Mouse (Mus musculus): ENCODE measurements around the gene Gja10. TPM values are rescaled to one million over a fixed set of nuclear protein-coding genes. Genes with fewer than 3 reads are reported as not detected.

The Gja10 gene
- polyA plus RNA-seq, 1 experiment from 2014 or later: not detected

GRCm38 (mm10) chr4:32569995-32570938 is 32.3 kb downstream of the Gja10 start:
- no peak overlapping the region for H3K4me3 ChIP-seq (ENCODE audit: low read depth, low read length)
- peaks cover 5% of the 10 kb centered on the region; the same call in 1 of the 2 replicates for H3K4me1 ChIP-seq (ENCODE audit: control insufficient read depth, insufficient read depth, low read length)
- no peaks in the 10 kb centered on the region for H3K27me3 ChIP-seq (ENCODE audit: control insufficient read depth, insufficient read depth, low read length)
- DNase-seq (ENCODE audit: low spot score) (peak; percentile 40), ATAC-seq (replicated peaks; ENCODE audit: insufficient number of reproducible peaks, low FRiP score, low TSS enrichment, low read depth) (no peak)
- H3K4me2 ChIP-seq (ENCODE audit: low read depth, low read length): no peak overlapping the region
- H3K36me3 ChIP-seq (replicated peaks; ENCODE audit: control insufficient read depth, insufficient read depth, low read depth, low read length): no peaks in the 10 kb centered on the region; the same call in 1 of the 2 replicates
- no peaks in the 10 kb centered on the region for H3K9me3 ChIP-seq (replicated peaks; ENCODE audit: control insufficient read depth, low read length)
- no peak overlapping the region for H3K27ac ChIP-seq (replicated peaks; ENCODE audit: low read depth, low read length)
- WGBS: 55% methylated on average over 17 of the region's 17 CpGs
- H3K9ac ChIP-seq (replicated peaks; ENCODE audit: low read length): no peak overlapping the region; the same call in 1 of the 2 replicates

DNA sequence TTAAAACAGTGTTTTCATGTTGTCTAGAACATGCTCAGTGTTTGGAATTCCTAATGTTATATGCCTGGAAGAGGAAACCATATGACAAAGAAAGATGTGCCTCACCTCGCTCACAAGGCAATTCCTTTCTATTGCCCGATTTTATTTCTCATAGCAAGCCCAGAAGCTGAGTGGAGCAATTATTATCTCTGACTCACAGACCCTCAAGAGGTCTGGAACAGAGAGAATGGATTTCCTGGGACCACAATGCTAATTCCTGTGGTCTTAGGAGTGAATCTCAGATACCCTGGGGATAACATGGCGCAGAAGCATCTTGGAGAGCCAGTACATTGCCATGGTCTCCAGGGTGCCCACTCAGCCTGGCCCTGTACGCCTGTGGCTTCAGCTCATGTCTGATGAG is 33.5 kb downstream of the Gja10 start:
- Histone ChIP-seq H3K9ac (replicated peaks; ENCODE audit: low read length) (no peak overlapping the region), H3K36me3 (replicated peaks; ENCODE audit: control insufficient read depth, insufficient read depth, low read depth, low read length) (no peaks in the 10 kb centered on the region; the same call in 1 of the 2 replicates), H3K4me2 (ENCODE audit: low read depth, low read length) (no peak overlapping the region), H3K4me1 (ENCODE audit: control insufficient read depth, insufficient read depth, low read length) (peaks cover 4% of the 10 kb centered on the region; the same call in 1 of the 2 replicates), H3K4me3 (ENCODE audit: low read depth, low read length) (no peak overlapping the region), H3K27me3 (ENCODE audit: control insufficient read depth, insufficient read depth, low read length) (no peaks in the 10 kb centered on the region), H3K27ac (replicated peaks; ENCODE audit: low read depth, low read length) (no peak overlapping the region), H3K9me3 (replicated peaks; ENCODE audit: control insufficient read depth, low read length) (no peaks in the 10 kb centered on the region)
- no peak for DNase-seq (ENCODE audit: low spot score)
- 84% methylated on average over 4 of the region's 4 CpGs for WGBS
- ATAC-seq (replicated peaks; ENCODE audit: insufficient number of reproducible peaks, low FRiP score, low TSS enrichment, low read depth): no peak

DNA sequence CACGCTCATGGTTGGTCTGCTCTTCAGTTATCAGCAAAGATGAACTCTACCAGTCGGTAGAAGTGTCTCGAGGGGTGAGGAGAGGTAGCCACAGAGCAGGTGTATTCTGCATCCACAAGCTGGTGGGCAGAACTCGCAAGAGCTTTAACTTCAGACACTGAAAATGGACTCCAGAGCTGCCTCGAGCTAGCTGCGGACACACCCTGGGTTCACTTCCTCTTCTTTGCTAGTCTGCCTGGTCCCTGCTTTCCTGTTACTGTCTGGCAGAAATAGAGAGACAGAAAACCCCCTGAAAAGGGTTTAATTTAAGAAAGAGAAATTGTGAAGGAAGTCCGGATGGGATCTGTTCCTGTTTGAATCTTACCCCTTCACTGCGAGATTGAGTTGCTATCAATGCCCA is 37.6 kb downstream of the Gja10 start:
- WGBS: 89% methylated on average over 8 of the region's 8 CpGs
- H3K36me3 ChIP-seq (replicated peaks; ENCODE audit: control insufficient read depth, insufficient read depth, low read depth, low read length): peaks cover 3% of the 10 kb centered on the region

GRCm38 (mm10) chr4:32564416-32564815 is 38.1 kb downstream of the Gja10 start:
- Histone ChIP-seq H3K4me2 (ENCODE audit: low read depth, low read length) (no peak overlapping the region), H3K36me3 (replicated peaks; ENCODE audit: control insufficient read depth, insufficient read depth, low read depth, low read length) (peaks cover 3% of the 10 kb centered on the region), H3K9ac (replicated peaks; ENCODE audit: low read length) (no peak overlapping the region), H3K9me3 (replicated peaks; ENCODE audit: control insufficient read depth, low read length) (no peaks in the 10 kb centered on the region), H3K4me3 (ENCODE audit: low read depth, low read length) (no peak overlapping the region), H3K27me3 (ENCODE audit: control insufficient read depth, insufficient read depth, low read length) (no peaks in the 10 kb centered on the region), H3K27ac (replicated peaks; ENCODE audit: low read depth, low read length) (no peak overlapping the region), H3K4me1 (ENCODE audit: control insufficient read depth, insufficient read depth, low read length) (no peaks in the 10 kb centered on the region)
- WGBS: 82% methylated on average over 7 of the region's 7 CpGs
- no peak for ATAC-seq (replicated peaks; ENCODE audit: insufficient number of reproducible peaks, low FRiP score, low TSS enrichment, low read depth)
- no peak for DNase-seq (ENCODE audit: low spot score)

More for the DNA sequence above, 37.6 kb downstream of the Gja10 start:
- no peaks in the 10 kb centered on the region for H3K4me1 ChIP-seq (ENCODE audit: control insufficient read depth, insufficient read depth, low read length)
- H3K9ac ChIP-seq (replicated peaks; ENCODE audit: low read length): no peak overlapping the region
- DNase-seq (ENCODE audit: low spot score) (no peak), ATAC-seq (replicated peaks; ENCODE audit: insufficient number of reproducible peaks, low FRiP score, low TSS enrichment, low read depth) (no peak)
- no peak overlapping the region for H3K4me2 ChIP-seq (ENCODE audit: low read depth, low read length)
- H3K27ac ChIP-seq (replicated peaks; ENCODE audit: low read depth, low read length): no peak overlapping the region
- H3K4me3 ChIP-seq (ENCODE audit: low read depth, low read length): no peak overlapping the region
- no peaks in the 10 kb centered on the region for H3K9me3 ChIP-seq (replicated peaks; ENCODE audit: control insufficient read depth, low read length)
- no peaks in the 10 kb centered on the region for H3K27me3 ChIP-seq (ENCODE audit: control insufficient read depth, insufficient read depth, low read length)

DNA sequence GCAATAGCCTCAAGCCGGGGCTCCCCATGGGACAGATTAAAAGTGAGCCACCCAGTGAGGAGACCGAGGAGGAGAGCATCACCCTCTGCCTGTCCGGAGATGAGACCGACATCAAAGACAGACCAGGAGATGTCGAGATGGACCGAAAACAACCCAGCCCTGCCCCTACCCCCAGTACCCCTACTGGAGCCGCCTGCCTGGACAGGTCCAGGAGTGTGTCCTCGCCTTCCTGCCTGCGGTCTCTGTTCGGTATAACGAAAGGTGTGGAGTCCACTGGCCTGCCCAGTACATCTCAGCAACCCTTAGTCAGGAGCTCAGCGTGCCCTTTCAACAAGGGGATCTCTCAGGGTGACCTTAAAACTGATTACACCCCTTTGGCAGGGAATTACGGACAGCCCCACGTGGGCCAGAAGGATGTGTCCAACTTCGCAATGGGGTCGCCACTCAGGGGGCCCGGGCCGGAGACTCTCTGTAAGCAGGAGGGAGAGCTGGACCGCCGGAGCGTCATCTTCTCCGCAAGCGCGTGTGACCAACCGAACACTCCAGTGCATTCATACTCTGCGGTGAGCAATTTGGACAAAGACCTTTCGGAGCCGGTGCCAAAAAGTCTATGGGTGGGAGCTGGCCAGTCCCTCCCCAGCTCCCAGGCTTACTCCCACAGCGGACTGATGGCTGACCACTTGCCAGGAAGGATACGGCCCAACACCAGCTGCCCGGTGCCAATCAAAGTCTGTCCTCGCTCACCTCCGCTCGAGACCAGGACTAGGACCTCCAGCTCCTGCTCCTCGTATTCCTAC is 40.0 kb downstream of the Gja10 start:
- H3K27me3 ChIP-seq (ENCODE audit: control insufficient read depth, insufficient read depth, low read length): no peaks in the 10 kb centered on the region
- peak; percentile 50; the same call in 1 of the 2 replicates for ATAC-seq (replicated peaks; ENCODE audit: insufficient number of reproducible peaks, low FRiP score, low TSS enrichment, low read depth)
- H3K4me3 ChIP-seq (ENCODE audit: low read depth, low read length): no peak overlapping the region
- H3K27ac ChIP-seq (replicated peaks; ENCODE audit: low read depth, low read length): no peak overlapping the region
- WGBS: 93% methylated on average over 35 of the region's 35 CpGs
- peaks cover 3% of the 10 kb centered on the region for H3K36me3 ChIP-seq (replicated peaks; ENCODE audit: control insufficient read depth, insufficient read depth, low read depth, low read length)
- no peak overlapping the region for H3K9ac ChIP-seq (replicated peaks; ENCODE audit: low read length)
- H3K4me2 ChIP-seq (ENCODE audit: low read depth, low read length): no peak overlapping the region
- H3K4me1 ChIP-seq (ENCODE audit: control insufficient read depth, insufficient read depth, low read length): no peaks in the 10 kb centered on the region
- DNase-seq (ENCODE audit: low spot score): no peak
- H3K9me3 ChIP-seq (replicated peaks; ENCODE audit: control insufficient read depth, low read length): no peaks in the 10 kb centered on the region

- H3K4me3 ChIP-seq (ENCODE audit: low read depth, low read length): no peak overlapping the region
- no peaks in the 10 kb centered on the region for H3K9me3 ChIP-seq (replicated peaks; ENCODE audit: control insufficient read depth, low read length)
- H3K27me3 ChIP-seq (ENCODE audit: control insufficient read depth, insufficient read depth, low read length): no peaks in the 10 kb centered on the region
- peaks cover 3% of the 10 kb centered on the region for H3K36me3 ChIP-seq (replicated peaks; ENCODE audit: control insufficient read depth, insufficient read depth, low read depth, low read length)
- peak overlapping the region; percentile 47; the same call in 1 of the 2 replicates for H3K27ac ChIP-seq (replicated peaks; ENCODE audit: low read depth, low read length)
- H3K4me1 ChIP-seq (ENCODE audit: control insufficient read depth, insufficient read depth, low read length): no peaks in the 10 kb centered on the region
- peak; percentile 26 for DNase-seq (ENCODE audit: low spot score)
- H3K9ac ChIP-seq (replicated peaks; ENCODE audit: low read length): no peak overlapping the region
- H3K4me2 ChIP-seq (ENCODE audit: low read depth, low read length): no peak overlapping the region
- ATAC-seq (replicated peaks; ENCODE audit: insufficient number of reproducible peaks, low FRiP score, low TSS enrichment, low read depth): peak; percentile 66
- WGBS: 43% methylated on average over 12 of the region's 12 CpGs
These were observed 40.9 kb downstream of the Gja10 start for GRCm38 (mm10) chr4:32561555-32562095.

DNA sequence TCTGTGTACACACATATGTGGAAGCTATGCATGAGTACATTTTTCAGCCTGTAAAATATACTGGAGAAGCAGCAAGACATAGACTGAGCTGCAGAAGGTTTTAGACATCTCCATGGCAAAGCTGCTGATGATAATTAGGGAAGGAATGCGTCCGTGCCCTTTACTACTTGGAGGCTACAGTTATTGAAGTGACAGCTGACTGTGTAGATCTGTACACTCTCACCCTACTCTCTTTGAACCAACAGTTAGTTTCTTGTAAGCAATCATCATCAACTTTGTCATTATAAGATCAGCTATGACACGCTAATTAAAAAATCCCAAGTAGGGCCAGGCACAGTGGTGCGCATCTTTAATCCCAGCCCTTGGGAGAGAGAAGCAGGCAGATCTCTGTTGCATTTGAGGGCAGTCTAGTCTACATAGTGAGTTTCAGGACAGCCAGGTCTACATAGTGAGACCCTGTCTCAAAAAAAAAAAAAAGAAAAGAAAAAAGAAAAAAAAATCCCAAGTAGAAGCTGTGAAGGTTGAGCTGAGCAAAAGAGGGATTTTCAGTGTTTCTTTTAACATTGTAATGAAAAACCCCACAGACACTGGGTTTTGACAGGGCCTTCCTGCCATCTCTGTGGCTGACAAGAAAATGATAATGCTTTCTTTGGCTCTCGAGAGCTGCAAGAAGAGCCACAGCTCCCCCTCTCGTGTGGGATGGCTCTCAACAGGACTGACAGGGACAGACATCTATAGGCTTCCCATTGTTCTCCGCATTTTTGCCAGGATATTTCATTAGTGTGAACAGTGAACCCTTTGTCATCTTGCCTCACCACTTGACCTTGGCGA is 41.6 kb downstream of the Gja10 start:
- H3K27ac ChIP-seq (replicated peaks; ENCODE audit: low read depth, low read length): peak overlapping the region; percentile 47; the same call in 1 of the 2 replicates

More for the DNA sequence above, 41.6 kb downstream of the Gja10 start:
- Histone ChIP-seq H3K9me3 (replicated peaks; ENCODE audit: control insufficient read depth, low read length) (no peaks in the 10 kb centered on the region), H3K4me3 (ENCODE audit: low read depth, low read length) (no peak overlapping the region), H3K4me1 (ENCODE audit: control insufficient read depth, insufficient read depth, low read length) (no peaks in the 10 kb centered on the region), H3K27me3 (ENCODE audit: control insufficient read depth, insufficient read depth, low read length) (no peaks in the 10 kb centered on the region), H3K9ac (replicated peaks; ENCODE audit: low read length) (no peak overlapping the region), H3K4me2 (ENCODE audit: low read depth, low read length) (no peak overlapping the region), H3K36me3 (replicated peaks; ENCODE audit: control insufficient read depth, insufficient read depth, low read depth, low read length) (peaks cover 3% of the 10 kb centered on the region)
- 38% methylated on average over 8 of the region's 8 CpGs for WGBS
- 0 out of 2 replicates have a peak, but pooled peaks have one; percentile 27 for ATAC-seq (replicated peaks; ENCODE audit: insufficient number of reproducible peaks, low FRiP score, low TSS enrichment, low read depth)
- DNase-seq (ENCODE audit: low spot score): peak; percentile 42

Measured in embryonic facial prominence, embryonic 11.5 days (tissue).